Mouse (Mus musculus): ENCODE results near the gene Rabgap1.

- TF ChIP-seq POLR2A (IDR thresholded peaks at IDR 0.05; ENCODE audit: borderline replicate concordance, extremely low read depth, low read depth, low read length) = no peak
- no peak for TF ChIP-seq CTCF (IDR thresholded peaks at IDR 0.05; ENCODE audit: insufficient read depth, low read length)
Measured at GRCm38 (mm10) chr2:37569888-37570287, 126.8 kb downstream of the Rabgap1 start.

Data from lung, adult 2 months (tissue).